Mouse (Mus musculus): ENCODE measurements around the gene Cyp27a1.
A peak's percentile ranks its signal among the peaks of the same experiment; 100 is the strongest.

Cyp27a1 gene

GRCm38 (mm10) chr1:74771931-74772620 is 58.7 kb downstream of the Cyp27a1 start:
- peak; percentile 12 for DNase-seq (ENCODE audit: low read depth, low spot score)

DNA sequence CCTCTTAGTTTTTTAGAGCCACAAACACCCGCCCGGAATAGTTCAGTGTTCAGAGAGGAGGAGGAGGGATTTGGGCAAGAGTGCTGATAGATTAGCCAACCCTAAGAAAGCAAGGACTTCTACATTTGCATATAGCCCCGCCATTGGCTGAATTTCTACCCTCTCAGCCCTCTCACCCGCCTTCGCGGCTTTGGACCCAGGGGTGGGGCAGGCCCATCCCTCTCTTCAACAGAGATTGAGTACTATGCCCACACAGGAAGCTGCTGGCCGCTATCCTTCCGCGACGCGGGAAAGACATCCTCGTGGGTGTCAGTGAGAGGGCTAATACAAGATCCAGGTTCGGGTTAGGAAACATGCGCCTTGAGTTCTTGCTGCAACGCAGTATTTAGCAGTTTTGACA is 59.8 kb downstream of the Cyp27a1 start:
- peak; percentile 52 for DNase-seq (ENCODE audit: low read depth, low spot score)

DNA sequence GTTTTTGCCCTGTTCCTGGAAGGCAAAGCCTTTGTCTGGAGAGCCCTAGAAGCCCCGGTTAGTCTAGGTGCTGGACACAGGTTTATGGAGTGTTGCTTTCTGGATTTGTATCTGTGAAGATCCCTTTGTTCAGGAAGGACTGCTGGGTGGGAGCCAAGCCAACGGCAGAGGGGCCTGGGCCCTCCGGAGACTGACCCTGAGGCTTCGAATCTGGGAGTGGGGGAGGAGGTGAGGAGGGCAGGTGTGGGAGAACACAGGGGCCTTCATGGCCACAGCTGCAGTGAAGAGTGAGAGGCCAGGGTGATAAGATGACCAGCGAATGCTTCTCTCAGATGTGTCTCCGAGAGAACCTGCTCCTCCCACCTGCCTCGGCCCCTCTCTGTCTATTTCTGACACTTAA is 60.7 kb downstream of the Cyp27a1 start:
- no peak for DNase-seq (ENCODE audit: low read depth, low spot score)

- no peak for DNase-seq (ENCODE audit: low read depth, low spot score)
Observed at GRCm38 (mm10) chr1:74775816-74776215, 62.4 kb downstream of the Cyp27a1 start.

- DNase-seq (ENCODE audit: low read depth, low spot score) = no peak
Observed at GRCm38 (mm10) chr1:74778934-74779486, 65.6 kb downstream of the Cyp27a1 start.

GRCm38 (mm10) chr1:74782045-74782444 is 68.7 kb downstream of the Cyp27a1 start:
- no peak for DNase-seq (ENCODE audit: low read depth, low spot score)

GRCm38 (mm10) chr1:74783554-74783953 is 70.2 kb downstream of the Cyp27a1 start:
- no peak for DNase-seq (ENCODE audit: low read depth, low spot score)

GRCm38 (mm10) chr1:74784041-74784759 is 70.8 kb downstream of the Cyp27a1 start:
- peak; percentile 62 for DNase-seq (ENCODE audit: low read depth, low spot score)

All from CD4-positive, CD25-positive, alpha-beta regulatory T cell, adult 2 months (primary cell).